Mouse (Mus musculus): ENCODE results near the gene Zfyve28.
A peak's percentile ranks its signal among the peaks of the same experiment; 100 is the strongest.

The Zfyve28 gene

DNA sequence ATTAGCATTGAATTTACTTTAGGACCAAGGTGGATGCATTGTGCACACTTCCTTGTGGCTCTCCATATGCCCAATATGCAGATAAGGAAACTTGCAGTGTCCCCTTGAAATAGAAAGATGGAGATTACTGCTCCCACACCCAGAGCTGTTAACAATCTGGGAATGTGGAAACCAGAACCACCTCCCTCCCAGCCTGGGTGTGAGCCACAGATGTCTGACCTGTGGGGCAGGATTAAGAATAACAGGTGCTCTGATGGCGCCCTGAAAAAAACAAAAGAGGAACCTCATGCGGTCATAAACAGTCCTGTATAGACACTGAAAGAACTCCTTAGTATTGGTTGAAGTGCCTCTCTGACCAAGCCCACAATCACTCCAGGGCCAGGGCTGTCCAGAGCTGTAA is 99.4 kb downstream of the Zfyve28 start:
- TF ChIP-seq GATA4 (IDR thresholded peaks at IDR 0.05; ENCODE audit: insufficient replicate concordance, low read length), result no peak

GRCm38 (mm10) chr5:34187601-34188316 is 100.5 kb downstream of the Zfyve28 start, which contains the start of gene Mxd4:
Gene Mxd4, minus strand, starts transcription at chr5:34187720.
- peak; percentile 29; the same call in 1 of the 2 replicates for TF ChIP-seq GATA4 (IDR thresholded peaks at IDR 0.05; ENCODE audit: insufficient replicate concordance, low read length)

DNA sequence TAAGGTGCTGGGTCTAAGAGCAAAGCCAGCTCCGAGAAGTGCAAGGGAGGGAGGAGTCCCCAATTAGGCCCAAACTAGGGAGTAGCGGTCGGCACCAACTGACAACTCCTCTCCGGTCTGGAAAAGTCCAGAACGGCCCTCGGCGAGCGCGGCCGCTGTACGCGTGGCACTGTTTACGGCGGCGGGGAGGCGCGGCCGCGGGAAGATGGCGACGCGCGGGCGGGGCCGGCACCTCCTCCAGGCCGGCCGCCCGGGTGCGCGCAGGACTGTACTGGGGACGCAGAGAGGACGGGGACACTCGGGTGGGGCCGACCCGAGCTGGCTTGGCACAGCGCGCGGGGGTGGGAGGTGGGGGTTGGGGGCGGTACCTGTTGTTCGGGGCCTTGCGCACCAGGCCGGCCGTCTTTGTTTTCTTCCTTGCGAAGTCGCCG is 101.3 kb downstream of the Zfyve28 start:
- TF ChIP-seq GATA4 (IDR thresholded peaks at IDR 0.05; ENCODE audit: insufficient replicate concordance, low read length), result no peak

GRCm38 (mm10) chr5:34186391-34186790 is 101.9 kb downstream of the Zfyve28 start:
- no peak for TF ChIP-seq GATA4 (IDR thresholded peaks at IDR 0.05; ENCODE audit: insufficient replicate concordance, low read length)

- no peak for TF ChIP-seq GATA4 (IDR thresholded peaks at IDR 0.05; ENCODE audit: insufficient replicate concordance, low read length)
These were observed 102.5 kb downstream of the Zfyve28 start for GRCm38 (mm10) chr5:34185791-34186190.

DNA sequence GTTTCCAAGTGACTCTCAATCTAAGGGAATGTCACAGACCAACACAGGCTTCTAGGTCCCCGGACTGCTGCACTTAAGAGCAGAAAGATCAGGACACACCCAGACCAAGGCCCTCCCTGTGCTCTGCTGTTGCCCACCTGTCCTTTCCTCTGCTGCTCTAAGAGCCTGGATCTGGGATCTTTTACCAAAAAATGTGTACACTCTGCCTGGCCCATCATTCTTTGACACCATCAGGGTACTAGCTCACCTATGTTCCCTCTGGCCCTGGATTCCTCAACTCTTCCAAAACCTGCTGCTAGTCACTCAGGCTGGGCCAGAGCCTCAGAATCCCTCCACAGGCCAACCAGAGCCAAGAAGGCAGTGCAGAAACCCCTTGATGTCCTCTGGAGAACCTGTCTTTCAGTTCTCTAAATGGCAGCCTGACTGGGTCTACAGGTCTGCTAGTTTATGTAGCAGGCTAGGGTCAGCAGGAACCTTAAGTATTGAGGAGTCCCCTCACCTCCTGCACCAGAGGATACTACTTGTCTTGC is 103.1 kb downstream of the Zfyve28 start:
- TF ChIP-seq GATA4 (IDR thresholded peaks at IDR 0.05; ENCODE audit: insufficient replicate concordance, low read length), result no peak

DNA sequence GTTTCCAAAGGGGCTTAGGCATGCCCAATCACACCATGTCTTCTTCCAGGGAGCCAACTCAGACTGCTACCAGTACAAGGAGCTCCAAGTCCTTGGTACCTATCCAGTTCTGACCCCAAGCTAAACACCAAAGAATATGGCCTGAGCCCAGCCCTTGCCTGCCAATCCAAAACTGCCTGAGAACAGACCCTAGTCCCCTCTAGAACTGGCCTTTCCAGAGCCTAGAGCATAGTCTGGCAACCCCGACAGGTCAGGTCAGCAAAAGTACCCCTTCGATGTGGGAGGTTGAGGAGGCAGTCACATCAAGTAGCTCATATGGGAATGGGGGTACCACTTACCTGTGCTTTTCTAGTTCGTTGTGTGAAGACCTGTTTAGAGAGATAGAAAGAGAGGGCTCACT is 104.3 kb downstream of the Zfyve28 start:
- TF ChIP-seq GATA4 (IDR thresholded peaks at IDR 0.05; ENCODE audit: insufficient replicate concordance, low read length), result no peak

- peak; percentile 60; the same call in 1 of the 2 replicates for TF ChIP-seq GATA4 (IDR thresholded peaks at IDR 0.05; ENCODE audit: insufficient replicate concordance, low read length)
These were observed 104.9 kb downstream of the Zfyve28 start for GRCm38 (mm10) chr5:34183156-34183880.

- no peak for TF ChIP-seq GATA4 (IDR thresholded peaks at IDR 0.05; ENCODE audit: insufficient replicate concordance, low read length)
These were observed 105.8 kb downstream of the Zfyve28 start for GRCm38 (mm10) chr5:34182486-34182885.

DNA sequence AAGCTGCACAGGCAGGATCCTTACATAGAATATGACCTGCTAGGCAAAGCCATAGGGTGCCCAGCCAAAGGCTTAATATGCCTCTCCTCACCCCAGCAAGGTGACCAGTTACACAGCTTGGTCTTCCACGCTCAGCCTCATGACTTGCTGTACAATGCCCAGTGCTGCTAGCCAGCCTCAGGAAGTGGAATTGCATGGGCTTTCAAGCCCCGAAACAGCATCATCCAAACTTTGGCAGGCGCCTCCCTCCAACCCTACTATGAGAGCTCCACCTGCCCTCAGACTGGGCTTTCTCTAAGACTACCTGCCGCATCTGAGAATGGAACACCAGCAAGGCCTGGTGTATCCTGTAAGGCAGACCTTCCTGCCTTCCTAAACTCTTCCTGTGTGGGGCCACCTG is 110.4 kb downstream of the Zfyve28 start:
- TF ChIP-seq GATA4 (IDR thresholded peaks at IDR 0.05; ENCODE audit: insufficient replicate concordance, low read length), result no peak

DNA sequence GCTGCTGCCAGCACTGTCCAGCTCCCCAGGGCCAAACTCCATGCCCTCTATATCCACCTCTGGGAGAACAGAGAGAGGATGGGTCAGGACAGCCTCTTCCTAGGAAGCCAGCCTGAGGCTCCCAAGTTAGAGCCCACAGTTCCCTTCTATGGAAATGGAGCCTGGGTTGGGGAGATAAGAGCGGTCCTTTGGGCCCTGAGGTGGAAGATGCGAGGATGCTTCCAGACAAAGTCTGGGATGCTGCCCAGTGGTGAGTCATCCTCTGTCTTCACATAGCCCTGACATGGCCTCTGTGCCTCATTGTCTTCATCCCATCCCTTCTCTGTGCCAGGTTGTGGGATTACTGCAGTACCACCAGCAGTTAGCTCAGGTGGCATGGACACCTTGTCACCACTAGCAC is 111.2 kb downstream of the Zfyve28 start:
- no peak for TF ChIP-seq GATA4 (IDR thresholded peaks at IDR 0.05; ENCODE audit: insufficient replicate concordance, low read length)

GRCm38 (mm10) chr5:34176691-34177090 is 111.6 kb downstream of the Zfyve28 start:
- TF ChIP-seq GATA4 (IDR thresholded peaks at IDR 0.05; ENCODE audit: insufficient replicate concordance, low read length), result no peak

GRCm38 (mm10) chr5:34175403-34175694 is 112.9 kb downstream of the Zfyve28 start:
- TF ChIP-seq GATA4 (IDR thresholded peaks at IDR 0.05; ENCODE audit: insufficient replicate concordance, low read length), result no peak

GRCm38 (mm10) chr5:34174550-34175402 is 113.5 kb downstream of the Zfyve28 start:
- no peak for TF ChIP-seq GATA4 (IDR thresholded peaks at IDR 0.05; ENCODE audit: insufficient replicate concordance, low read length)

- TF ChIP-seq GATA4 (IDR thresholded peaks at IDR 0.05; ENCODE audit: insufficient replicate concordance, low read length), result no peak
These were observed 114.2 kb downstream of the Zfyve28 start for GRCm38 (mm10) chr5:34174021-34174420.

Measured in liver, adult (tissue).